Mouse (Mus musculus) thymus, postnatal 25 days (tissue): Measurements from ENCODE around the gene Slc9b1.
A peak's percentile ranks its signal among the peaks of the same experiment; 100 is the strongest.

ENCODE experiments used
- DNase-seq: peaks from one replicate; pipeline ENCODE4 v3.0.0; 2022

The Slc9b1 gene

DNA sequence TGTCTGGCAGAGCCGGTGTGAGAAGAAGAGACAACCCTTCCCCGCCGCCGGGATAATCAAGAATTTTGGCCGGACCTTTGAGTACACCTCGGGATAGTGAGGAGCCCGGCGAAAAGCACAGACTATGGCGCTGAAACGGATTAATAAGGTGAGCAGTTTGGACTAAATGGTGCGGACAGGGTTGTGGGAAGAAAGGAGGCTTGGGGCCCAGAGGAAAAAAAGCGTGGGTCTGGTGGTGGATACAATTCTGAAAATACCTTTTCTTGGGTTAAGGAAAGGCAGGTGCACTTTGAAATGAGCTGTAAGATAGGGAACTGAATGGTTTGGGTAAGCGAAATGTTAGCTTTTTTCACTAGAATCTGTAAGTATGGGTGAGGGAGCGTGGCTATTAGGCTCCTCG, 91.8 kb downstream of the Slc9b1 start:
- DNase-seq: no peak

- peak; percentile 61 for DNase-seq
These were observed 92.4 kb downstream of the Slc9b1 start for GRCm38 (mm10) chr3:135440221-135440620.

DNA sequence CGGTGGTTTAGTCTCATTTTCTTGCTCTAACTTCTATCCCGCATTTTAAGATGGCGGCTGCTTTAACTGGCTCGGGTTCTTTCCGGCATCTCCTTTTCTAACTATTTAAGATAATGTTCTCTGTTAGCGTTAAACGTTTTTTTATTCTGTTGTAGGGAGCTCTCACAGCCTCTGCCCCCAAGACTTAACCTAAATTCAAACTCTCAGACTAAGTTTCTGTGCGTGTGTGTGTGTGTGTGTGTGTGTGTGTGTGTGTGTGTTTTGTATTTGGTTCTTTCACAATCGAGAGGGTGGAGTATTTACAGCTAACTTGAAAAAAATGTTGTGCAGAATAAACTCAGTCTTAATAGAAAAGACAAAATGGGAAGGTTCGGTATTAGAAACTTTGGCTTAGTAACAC, 92.8 kb downstream of the Slc9b1 start:
- DNase-seq: no peak

GRCm38 (mm10) chr3:135444930-135445329, 97.1 kb downstream of the Slc9b1 start:
- no peak for DNase-seq
